Mouse (Mus musculus) cerebellum, postnatal 4 days (tissue): ENCODE results near the gene Nhej1.
A peak's percentile ranks its signal among the peaks of the same experiment; 100 is the strongest.

Source experiments
- DNase-seq, 2 experiments: peaks; one replicate each; pipeline ENCODE4 v3.0.0; 2022; ENCODE audit warnings: low spot score in 2 of 2, mixed read lengths in 1 of 2

Nhej1 gene

GRCm38 (mm10) chr1:74977001-74977400, 148.0 kb downstream of the Nhej1 start:
- DNase-seq = no peak

- no peak for DNase-seq
Observed at GRCm38 (mm10) chr1:74975936-74976335, 149.1 kb downstream of the Nhej1 start.

GRCm38 (mm10) chr1:74973590-74973989, 151.4 kb downstream of the Nhej1 start:
- DNase-seq = no peak

GRCm38 (mm10) chr1:74971353-74972050, 153.5 kb downstream of the Nhej1 start:
- DNase-seq = no peak

- DNase-seq = no peak
Observed at GRCm38 (mm10) chr1:74967962-74968580, 156.9 kb downstream of the Nhej1 start.

GRCm38 (mm10) chr1:74964494-74965215, 160.3 kb downstream of the Nhej1 start:
- DNase-seq = peak; percentile 55 to 76

- no peak for DNase-seq
Observed at GRCm38 (mm10) chr1:74962853-74963227, 162.2 kb downstream of the Nhej1 start.

GRCm38 (mm10) chr1:74962126-74962852, 162.7 kb downstream of the Nhej1 start:
- DNase-seq = no peak

- no peak for DNase-seq
Observed at GRCm38 (mm10) chr1:74961722-74962121, 163.3 kb downstream of the Nhej1 start.

- DNase-seq = no peak
Observed at GRCm38 (mm10) chr1:74960059-74960458, 164.9 kb downstream of the Nhej1 start.

- DNase-seq = no peak
Observed at GRCm38 (mm10) chr1:74951556-74952210, 173.3 kb downstream of the Nhej1 start, which contains the start of gene Ihh. TSS of gene Ihh (minus strand) at chr1:74951672.

- DNase-seq = no peak
Observed at GRCm38 (mm10) chr1:74950576-74951490, 174.2 kb downstream of the Nhej1 start.

GRCm38 (mm10) chr1:74950066-74950465, 174.9 kb downstream of the Nhej1 start:
- no peak for DNase-seq

- no peak for DNase-seq
Observed at GRCm38 (mm10) chr1:74949666-74950050, 175.3 kb downstream of the Nhej1 start.

- DNase-seq = peak in 1 of 2 experiments; percentile 66
Observed at GRCm38 (mm10) chr1:74948784-74949665, 176.0 kb downstream of the Nhej1 start.

GRCm38 (mm10) chr1:74947986-74948670, 176.9 kb downstream of the Nhej1 start:
- no peak for DNase-seq

GRCm38 (mm10) chr1:74941651-74942360, 183.2 kb downstream of the Nhej1 start:
- DNase-seq = no peak

GRCm38 (mm10) chr1:74939762-74940161, 185.2 kb downstream of the Nhej1 start:
- DNase-seq = no peak
